Mouse (Mus musculus) hematopoietic stem cell, adult 5-6 weeks (primary cell): ENCODE data around the gene Ccdc102a. TPM values are rescaled to one million over a fixed set of nuclear protein-coding genes. Genes with fewer than 3 reads are reported as not detected.

Experiments
- ATAC-seq, 2 experiments: fragments of 125-278 bp in 1 of 2; replicated peaks in 1 of 2; 2 replicates each; pipeline ENCODE4 v1.8.0; 2016 to 2017; ENCODE audit warnings: inconsistent platforms in 2 of 2, mild to moderate bottlenecking in 2 of 2, moderate number of reproducible peaks in 2 of 2, low read depth in 1 of 2, moderate TSS enrichment in 1 of 2; ENCODE audit not compliant: low FRiP score in 2 of 2, poor library complexity in 2 of 2, severe bottlenecking in 2 of 2, insufficient read depth in 1 of 2, low TSS enrichment in 1 of 2
- total RNA-seq: library from RNA; stranded (forward); fragments of 172-1452, 232-1000 nt; gene quantifications from 2 replicates; pipeline ENCODE4 v1.2.3, GENCODE M21; 2017

Gene Ccdc102a
- total RNA-seq, 1 experiment from 2014 or later = 3.4 TPM

GRCm38 (mm10) chr8:94900617-94901016, 17.3 kb downstream of the Ccdc102a start:
- ATAC-seq = no peak

GRCm38 (mm10) chr8:94899262-94899661, 18.6 kb downstream of the Ccdc102a start:
- ATAC-seq = peak; percentile 37 to 70; a peak in 2 of 4 replicates

- ATAC-seq = no peak
Observed at GRCm38 (mm10) chr8:94892917-94893316, 25.0 kb downstream of the Ccdc102a start.

GRCm38 (mm10) chr8:94888383-94889036, 29.4 kb downstream of the Ccdc102a start:
- peak; percentile 49 to 84 for ATAC-seq

GRCm38 (mm10) chr8:94880742-94881141, 37.2 kb downstream of the Ccdc102a start:
- no peak for ATAC-seq

GRCm38 (mm10) chr8:94876820-94877219, 41.1 kb downstream of the Ccdc102a start:
- ATAC-seq = no peak

- peak; percentile 39 to 70 for ATAC-seq
Observed at GRCm38 (mm10) chr8:94876197-94876730, 41.6 kb downstream of the Ccdc102a start, which contains the start of gene Dok4. TSS of gene Dok4 (minus strand) at chr8:94876330.

- no peak for ATAC-seq
Observed at GRCm38 (mm10) chr8:94875871-94876150, 42.1 kb downstream of the Ccdc102a start.

GRCm38 (mm10) chr8:94875096-94875870, 42.6 kb downstream of the Ccdc102a start:
- ATAC-seq = no peak

GRCm38 (mm10) chr8:94874358-94874757, 43.5 kb downstream of the Ccdc102a start:
- peak; percentile 40 to 44; a peak in 3 of 4 replicates for ATAC-seq

- no peak for ATAC-seq
Observed at GRCm38 (mm10) chr8:94872576-94872975, 45.3 kb downstream of the Ccdc102a start.

- no peak for ATAC-seq
Observed at GRCm38 (mm10) chr8:94872156-94872555, 45.7 kb downstream of the Ccdc102a start.

- no peak; a peak in 1 of 4 replicates for ATAC-seq
Observed at GRCm38 (mm10) chr8:94871108-94871894, 46.6 kb downstream of the Ccdc102a start.

GRCm38 (mm10) chr8:94870474-94871107, 47.3 kb downstream of the Ccdc102a start:
- peak; percentile 42 to 55 for ATAC-seq

- ATAC-seq = no peak
Observed at GRCm38 (mm10) chr8:94870003-94870402, 47.9 kb downstream of the Ccdc102a start.

- no peak for ATAC-seq
Observed at GRCm38 (mm10) chr8:94869146-94869545, 48.8 kb downstream of the Ccdc102a start.

- ATAC-seq = no peak
Observed at GRCm38 (mm10) chr8:94866921-94867320, 51.0 kb downstream of the Ccdc102a start.
